Mouse (Mus musculus): ENCODE results near the gene Prkar1b.

DNA sequence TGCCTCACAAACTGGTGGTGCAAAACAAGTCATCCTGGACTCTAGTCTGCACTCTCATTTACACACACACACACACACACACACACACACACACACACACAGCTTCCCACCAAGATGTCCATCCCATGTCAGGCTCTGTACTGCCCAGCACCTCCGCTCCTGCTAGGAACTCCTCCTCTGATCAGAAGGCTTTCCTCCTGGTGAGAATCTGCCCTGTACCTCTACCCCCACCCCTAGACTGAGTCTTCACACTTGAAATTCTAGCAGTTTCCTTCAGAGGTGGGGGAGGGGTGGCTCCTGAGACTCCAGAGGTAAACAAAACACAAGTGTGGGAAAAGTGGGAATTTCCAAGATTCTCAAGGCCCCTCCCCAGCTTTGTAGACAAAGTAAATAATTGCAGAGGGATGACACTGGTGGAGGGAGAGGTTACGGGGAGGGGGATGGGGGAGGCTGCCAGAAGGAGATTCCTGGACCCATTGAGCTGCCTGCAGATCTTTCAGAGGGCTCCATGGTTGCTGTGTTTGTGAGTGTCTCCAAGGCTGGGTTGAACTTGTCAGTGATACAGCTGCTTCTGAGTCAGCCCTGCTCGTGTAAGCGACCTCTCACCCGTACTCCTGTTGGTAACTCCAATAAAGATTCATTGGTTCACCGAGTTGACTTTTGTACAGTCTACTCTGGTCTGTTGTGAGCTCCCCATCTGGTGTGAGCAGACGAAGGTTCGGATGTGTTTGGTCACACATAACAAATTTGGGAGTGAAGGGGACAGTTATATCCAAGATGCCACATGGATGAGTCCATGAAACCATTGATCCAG, 54.3 kb downstream of the Prkar1b start:
- TF ChIP-seq POLR2A (IDR thresholded peaks at IDR 0.05; ENCODE audit: borderline replicate concordance, extremely low read depth, low read depth, low read length) (no peak), CTCF (IDR thresholded peaks at IDR 0.05; ENCODE audit: insufficient read depth, low read length) (no peak)
